Mouse (Mus musculus) ES-E14 (cell line): ENCODE measurements around the gene Dapl1. TPM values are rescaled to one million over a fixed set of nuclear protein-coding genes. Genes with fewer than 3 reads are reported as not detected.

Experiments used
- DNase-seq: peaks from one replicate; pipeline ENCODE4 v3.0.0-alpha.2; 2013; ENCODE audit warnings: low read depth, low spot score
- H3K27ac ChIP-seq: 2 replicates; pipeline ENCODE4 v1.5.1; 2012; ENCODE audit warnings: low read depth, mild to moderate bottlenecking, low read length, moderate library complexity, mixed read lengths; ENCODE audit not compliant: poor library complexity, insufficient read depth, severe bottlenecking
- H3K36me3 ChIP-seq: 2 replicates; pipeline ENCODE4 v1.6.1; 2012; ENCODE audit warnings: mild to moderate bottlenecking, low read length, moderate library complexity, mixed read lengths; ENCODE audit not compliant: control insufficient read depth, poor library complexity, insufficient read depth, severe bottlenecking
- H3K4me1 ChIP-seq, 2 experiments: fragments of 150-350 bp in 1 of 2; sonication (generic) in 1 of 2; 2 replicates each; pipeline ENCODE4 v1.6.1; 2012; ENCODE audit warnings: low read length in 2 of 2, mild to moderate bottlenecking in 1 of 2, mixed read lengths in 1 of 2; ENCODE audit not compliant: control insufficient read depth in 2 of 2, insufficient read depth in 2 of 2, poor library complexity in 1 of 2
- H3K4me3 ChIP-seq, 2 experiments: fragments of 150-350 bp in 1 of 2; sonication (generic) in 1 of 2; 2 replicates each; pipeline ENCODE4 v1.5.1; 2012; ENCODE audit warnings: low read length in 2 of 2, low read depth in 1 of 2, mild to moderate bottlenecking in 1 of 2, mixed read lengths in 1 of 2; ENCODE audit not compliant: insufficient read depth in 1 of 2, poor library complexity in 1 of 2, severe bottlenecking in 1 of 2
- H3K9ac ChIP-seq: 2 replicates; pipeline ENCODE4 v1.6.1; 2012; ENCODE audit warnings: low read depth, mild to moderate bottlenecking, low read length, mixed read lengths; ENCODE audit not compliant: poor library complexity, insufficient read depth, severe bottlenecking
- H3K9me3 ChIP-seq: fragments of 150-350 bp; sonication (generic); 2 replicates; pipeline ENCODE4 v1.6.1; 2012; ENCODE audit warnings: low read depth, mild to moderate bottlenecking, low read length; ENCODE audit not compliant: control insufficient read depth, insufficient read depth
- CHD2 ChIP-seq: IDR thresholded peaks from 2 replicates; pipeline ENCODE4 v1.6.1; 2014; ENCODE audit warnings: mild to moderate bottlenecking, low read depth, low read length, inconsistent platforms
- HCFC1 ChIP-seq: IDR thresholded peaks from 2 replicates; pipeline ENCODE4 v1.6.1; 2012; ENCODE audit warnings: low read length, inconsistent platforms, borderline replicate concordance; ENCODE audit not compliant: insufficient read depth
- MAFK ChIP-seq: IDR thresholded peaks from 2 replicates; pipeline ENCODE4 v1.6.1; 2014; ENCODE audit warnings: mild to moderate bottlenecking, low read depth, low read length, inconsistent platforms; ENCODE audit not compliant: insufficient read depth
- ZC3H11A ChIP-seq: IDR thresholded peaks from 2 replicates; pipeline ENCODE4 v1.6.1; 2012; ENCODE audit warnings: low read depth, mild to moderate bottlenecking, inconsistent platforms, low read length, borderline replicate concordance
- ZNF384 ChIP-seq: IDR thresholded peaks from 2 replicates; pipeline ENCODE4 v1.6.1; 2012; ENCODE audit warnings: low read depth, low read length, inconsistent platforms
- in situ Hi-C, 2 experiments: fragments of 600-800 bp; cut with MboI; formaldehyde crosslinking; loops; one replicate each; pipeline ENCODE4 v1.15.1; 2025; ENCODE audit warnings: low sequenced_read_pairs in 2 of 2, inconsistent platforms in 1 of 2; ENCODE audit not compliant: unreplicated experiment in 2 of 2
- total RNA-seq: library from RNA; depleted of rRNA; stranded (reverse); fragments of 300-350 nt; gene quantifications from 2 replicates; pipeline ENCODE4 v1.2.3, GENCODE M21; 2012

The Dapl1 gene
- total RNA-seq, 1 experiment: not detected

DNA sequence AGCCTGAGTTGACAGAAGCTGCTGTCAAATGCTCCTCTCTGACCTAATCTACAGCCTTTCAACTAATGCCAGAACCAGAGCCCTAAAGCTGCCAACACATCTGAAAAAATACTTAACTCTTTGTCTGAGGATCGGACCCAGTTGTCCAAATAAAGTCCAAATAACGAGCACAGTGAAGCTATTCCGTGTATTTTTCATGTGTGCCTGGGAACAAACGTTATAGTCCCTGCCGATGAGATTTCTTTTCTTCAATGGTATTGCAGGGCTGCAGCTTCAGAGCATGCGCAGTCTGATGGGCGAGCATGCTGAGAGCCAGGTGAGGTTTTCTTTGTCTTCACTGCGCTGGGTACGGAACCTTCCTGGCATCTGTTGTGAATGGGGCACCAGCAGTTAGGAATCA, 44.6 kb upstream of the Dapl1 start:
- H3K4me1 ChIP-seq: peaks cover 0 to 5% of the 10 kb centered on the region in 2 experiments; a peak in 2 of 4 replicates
- DNase-seq: no peak
- H3K27ac ChIP-seq: no peak overlapping the region
- no peak for TF ChIP-seq MAFK
- TF ChIP-seq ZNF384: no peak
- no peak for TF ChIP-seq HCFC1
- no peak for TF ChIP-seq ZC3H11A
- no peak for TF ChIP-seq CHD2
- no peak overlapping the region for H3K4me3 ChIP-seq
- in situ Hi-C loops: loop anchor here in 1 of 2 experiments (25.0 kb wide), 1 partner anchor 728 kb away; no protein-coding TSS in a partner anchor
- H3K9me3 ChIP-seq: no peaks in the 10 kb centered on the region
- H3K36me3 ChIP-seq: no peaks in the 10 kb centered on the region
- no peak overlapping the region for H3K9ac ChIP-seq

DNA sequence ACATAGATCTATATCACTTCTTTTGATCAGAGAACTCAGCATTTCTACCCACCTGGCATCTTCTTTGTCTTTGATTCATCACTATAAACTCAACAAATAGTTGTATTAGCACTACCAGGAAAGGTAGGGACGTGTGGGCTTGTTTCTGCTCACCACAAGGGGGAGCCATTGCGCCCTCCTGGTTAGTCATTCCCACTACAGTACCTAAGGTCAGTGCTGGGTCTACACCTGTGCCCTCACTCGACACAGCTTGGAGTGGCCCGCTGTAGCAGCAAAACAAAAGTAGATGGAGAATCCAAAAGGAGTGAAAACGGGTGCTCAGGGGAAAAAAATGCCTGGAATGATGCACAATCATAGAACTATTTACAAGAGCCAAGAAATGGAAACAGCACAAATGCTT, 44.0 kb upstream of the Dapl1 start:
- no peaks in the 10 kb centered on the region for H3K9me3 ChIP-seq
- H3K9ac ChIP-seq: no peak overlapping the region
- H3K36me3 ChIP-seq: no peaks in the 10 kb centered on the region
- TF ChIP-seq ZC3H11A (peak; percentile 57; the same call in 1 of the 2 replicates), MAFK (no peak), CHD2 (no peak), HCFC1 (no peak)
- H3K27ac ChIP-seq: no peak overlapping the region
- in situ Hi-C loops: loop anchor here in 1 of 2 experiments (25.0 kb wide), 1 partner anchor 728 kb away; no protein-coding TSS in a partner anchor
- peaks cover 0 to 5% of the 10 kb centered on the region in 2 experiments; a peak in 2 of 4 replicates for H3K4me1 ChIP-seq
- no peak overlapping the region for H3K4me3 ChIP-seq
- DNase-seq: peak; percentile 52

DNA sequence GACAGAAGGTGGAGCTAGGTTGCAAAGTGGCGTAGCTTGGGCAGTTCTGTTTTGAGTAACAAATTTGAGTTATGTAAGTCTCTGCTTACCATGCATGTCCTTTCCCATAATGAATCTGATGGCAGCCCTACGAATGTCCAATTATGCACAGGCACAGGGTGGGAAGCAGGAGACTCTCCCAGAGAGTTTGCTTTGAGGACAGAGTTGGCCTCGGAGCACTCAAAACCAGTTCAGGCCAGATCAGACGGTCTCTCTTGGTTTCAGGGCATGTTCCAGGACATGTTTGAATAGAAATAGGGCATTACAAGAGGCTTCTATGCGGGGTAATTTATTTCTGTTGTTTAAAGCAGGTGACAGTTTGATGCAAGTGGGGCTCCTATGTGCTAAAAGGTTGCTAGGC, 42.8 kb upstream of the Dapl1 start:
- Histone ChIP-seq H3K4me3 (no peak overlapping the region), H3K36me3 (no peaks in the 10 kb centered on the region), H3K9ac (no peak overlapping the region), H3K27ac (no peak overlapping the region), H3K4me1 (peaks cover 0 to 5% of the 10 kb centered on the region in 2 experiments; a peak in 2 of 4 replicates), H3K9me3 (no peaks in the 10 kb centered on the region)
- in situ Hi-C loops: loop anchor here in 1 of 2 experiments (25.0 kb wide), 1 partner anchor 729 kb away; no protein-coding TSS in a partner anchor
- no peak for DNase-seq
- TF ChIP-seq CHD2 (no peak), ZC3H11A (no peak), MAFK (no peak), HCFC1 (no peak), ZNF384 (no peak)

DNA sequence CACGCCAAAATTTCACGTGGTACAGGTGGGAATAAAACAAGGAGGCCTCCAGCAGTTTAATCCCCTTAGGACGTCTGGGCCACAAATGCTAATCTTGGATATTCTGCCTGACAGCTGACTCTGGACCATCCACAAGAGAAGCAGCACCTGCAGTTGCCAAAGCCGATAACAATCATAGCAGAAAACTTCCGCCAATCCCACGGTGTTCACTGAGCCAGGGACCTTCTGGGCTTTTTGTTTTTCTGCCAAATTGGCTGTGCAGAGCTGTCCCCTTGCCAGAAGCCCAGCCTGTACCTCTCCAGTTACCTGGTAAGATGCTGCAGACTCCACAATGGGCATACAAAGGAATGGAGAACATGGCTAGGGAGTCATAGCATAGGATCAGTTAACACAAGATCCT, 37.8 kb upstream of the Dapl1 start:
- in situ Hi-C loops: loop anchor here in 1 of 2 experiments (25.0 kb wide), 1 partner anchor 734 kb away; no protein-coding TSS in a partner anchor
- Histone ChIP-seq H3K4me1 (no peaks in the 10 kb centered on the region), H3K9me3 (no peaks in the 10 kb centered on the region), H3K9ac (no peak overlapping the region), H3K27ac (no peak overlapping the region), H3K4me3 (no peak overlapping the region), H3K36me3 (no peaks in the 10 kb centered on the region)
- TF ChIP-seq MAFK (no peak), HCFC1 (no peak), ZNF384 (no peak), ZC3H11A (no peak), CHD2 (no peak)
- DNase-seq: no peak
